Mouse (Mus musculus): ENCODE data around the gene Morc4.

The Morc4 gene

DNA sequence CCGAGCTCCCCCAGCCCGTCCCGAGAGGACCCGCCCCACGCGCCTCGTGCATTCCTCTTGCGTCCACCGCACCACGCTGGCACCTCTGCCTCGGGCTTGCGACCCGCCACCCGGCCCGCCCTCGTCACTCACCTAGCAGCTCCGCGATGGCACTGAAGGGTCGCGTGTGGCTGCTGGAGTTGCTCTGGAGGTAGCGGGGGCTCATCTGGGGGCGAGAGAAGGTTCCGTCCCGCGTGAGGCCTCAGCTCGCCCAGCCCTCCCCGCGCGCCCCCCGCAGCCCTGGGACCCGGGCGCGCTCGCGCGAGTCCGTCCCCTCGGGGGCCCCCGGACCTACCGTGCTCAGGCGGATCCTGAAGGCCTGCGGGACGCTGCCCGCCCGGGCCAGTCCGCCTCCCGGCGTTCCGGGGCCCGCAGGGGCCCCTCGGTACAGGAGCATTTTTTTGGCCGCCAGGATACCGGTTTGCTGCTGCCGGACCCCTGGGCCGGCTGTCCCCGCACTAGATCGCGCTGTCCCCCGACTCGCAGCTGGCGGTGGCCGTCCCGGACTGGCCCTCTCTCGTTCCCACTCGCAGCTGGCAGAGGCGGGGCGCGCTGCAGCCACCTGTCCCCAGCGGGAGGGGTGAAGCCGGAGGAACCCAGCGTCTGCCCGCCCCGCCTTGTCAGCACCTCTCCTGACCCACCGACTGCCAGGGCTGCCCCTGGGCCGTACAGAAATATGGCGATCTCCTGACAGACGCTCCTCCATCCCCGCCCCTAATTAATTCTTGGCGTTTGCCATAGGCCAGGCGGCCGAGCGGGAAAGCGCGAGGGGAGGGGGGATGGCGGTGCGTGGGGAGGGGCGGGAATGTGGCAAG lies at the start of gene Morc4:
Gene Morc4, minus strand, starts transcription at position 740 of the 854 bp plus-strand sequence.
- peak; percentile 84 for DNase-seq (ENCODE audit: extremely low read depth, insufficient read length, low spot score)

DNA sequence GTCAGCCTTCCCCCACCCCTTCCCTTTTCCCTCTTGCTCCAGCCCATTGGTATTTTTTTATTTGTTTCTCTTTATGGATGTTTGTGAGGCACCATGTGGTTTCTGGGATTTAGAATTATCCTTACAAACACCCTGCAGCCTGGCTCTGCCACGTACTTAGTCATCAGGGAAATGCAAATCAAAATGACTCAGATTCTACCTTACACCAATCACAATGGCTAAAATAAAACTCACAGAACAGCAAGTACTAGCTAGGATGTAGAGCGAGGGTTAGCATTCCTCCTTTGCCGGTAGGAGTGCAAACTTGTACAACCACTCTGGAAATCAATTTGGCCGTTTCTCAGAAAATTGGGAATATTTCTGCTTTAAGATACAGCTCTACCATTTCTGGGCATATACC lies 49.1 kb upstream of the Morc4 start:
- peak; percentile 24 for DNase-seq (ENCODE audit: extremely low read depth, insufficient read length, low spot score)

DNA sequence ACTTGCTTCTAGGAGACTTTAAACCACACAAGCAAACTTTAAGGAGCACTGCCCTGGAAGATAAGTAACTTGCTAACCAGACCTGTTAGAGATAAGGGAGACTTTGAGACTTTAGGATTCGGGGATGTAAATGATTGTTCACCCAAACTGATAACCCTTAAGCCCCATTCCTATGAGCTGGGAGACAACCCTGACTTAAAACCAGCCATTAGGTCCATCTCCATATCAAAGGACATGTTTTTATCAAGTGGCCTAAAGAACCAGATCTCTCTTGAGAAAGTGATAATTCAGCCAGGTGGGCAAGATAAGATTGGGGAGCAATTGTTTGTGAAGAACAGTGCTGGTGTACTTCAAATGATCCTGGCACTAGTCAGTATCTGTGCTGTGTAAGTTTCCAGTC lies 19.9 kb upstream of the Morc4 start:
- DNase-seq (ENCODE audit: extremely low read depth, insufficient read length, low spot score), result no peak

DNA sequence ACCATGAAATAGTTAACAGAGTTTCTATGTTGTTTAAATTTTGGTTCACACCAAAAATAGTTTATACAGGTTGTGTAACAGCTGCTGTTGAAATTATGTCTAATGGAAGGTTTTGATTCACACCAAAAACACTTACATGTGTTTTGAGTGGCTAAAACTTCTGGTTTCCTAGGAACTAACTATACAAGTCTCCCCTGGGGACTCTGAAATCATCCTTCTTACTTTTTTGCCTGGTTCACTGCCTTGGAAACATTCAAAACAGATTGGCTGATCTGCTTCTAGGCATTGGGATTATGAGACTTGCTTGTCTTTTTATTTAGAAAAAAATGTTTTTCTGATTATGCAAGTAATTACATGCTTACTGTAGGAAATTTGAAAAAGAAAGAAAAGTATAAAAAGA lies 11.7 kb upstream of the Morc4 start:
- DNase-seq (ENCODE audit: extremely low read depth, insufficient read length, low spot score), result no peak

DNA sequence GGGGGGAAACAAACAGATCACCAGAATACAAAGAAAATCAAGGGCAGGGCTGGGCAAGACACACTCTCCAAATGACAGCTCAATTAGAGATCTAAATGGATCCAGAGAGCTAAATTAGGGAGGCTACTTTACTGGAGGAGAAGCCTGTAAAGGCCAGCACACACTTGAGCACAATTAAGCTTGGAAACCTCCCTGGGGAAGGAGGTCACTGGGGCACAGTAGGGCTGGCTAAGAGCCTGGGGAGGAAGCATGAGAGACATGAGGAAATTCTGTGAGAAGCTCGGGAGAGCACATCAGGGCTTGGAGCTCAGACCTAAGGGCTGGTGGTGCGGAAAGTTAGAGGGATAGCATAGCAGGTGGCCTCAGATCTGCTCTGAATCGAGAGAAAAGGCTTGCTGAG lies 6.5 kb upstream of the Morc4 start:
- DNase-seq (ENCODE audit: extremely low read depth, insufficient read length, low spot score), result no peak

DNA sequence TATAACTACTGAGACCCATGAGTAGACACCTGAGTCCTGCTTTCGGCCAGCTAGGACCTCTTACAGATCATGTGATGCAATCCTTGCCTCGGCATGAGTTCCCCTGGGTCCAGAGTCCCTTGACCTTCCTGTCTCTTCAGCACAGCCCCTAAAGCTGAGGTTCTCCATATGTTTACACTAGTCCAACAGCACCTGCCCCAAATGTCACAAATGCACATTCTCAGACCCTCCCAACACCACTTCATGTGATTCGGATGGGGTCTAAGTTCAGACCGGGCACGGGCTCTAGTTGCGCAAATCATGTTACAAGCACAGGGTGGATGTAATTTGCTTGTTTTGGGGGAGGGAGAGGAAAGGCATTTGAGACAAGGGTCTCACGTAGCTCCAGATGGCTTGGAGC lies 5.6 kb upstream of the Morc4 start:
- DNase-seq (ENCODE audit: extremely low read depth, insufficient read length, low spot score), result no peak

DNA sequence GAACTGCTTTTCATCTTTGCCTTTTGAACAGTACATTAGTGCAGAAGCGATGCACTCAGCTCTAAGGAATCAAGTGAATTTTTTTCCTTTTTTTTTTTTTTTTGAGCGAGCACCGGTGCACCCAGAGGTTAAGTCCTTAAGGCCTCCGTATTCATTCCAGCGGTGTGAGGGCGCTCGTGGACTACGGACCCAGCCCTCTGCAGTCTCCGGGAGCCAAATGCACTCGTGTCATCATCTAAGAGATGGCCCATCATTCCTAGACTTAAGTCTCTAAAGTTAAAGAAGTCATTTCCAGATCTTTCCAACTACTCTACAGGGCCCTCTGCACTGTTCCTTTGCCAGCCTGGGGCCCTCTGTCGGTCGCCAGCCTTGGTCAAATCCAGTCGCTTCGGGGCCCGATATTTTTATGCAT lies 1.2 kb downstream of the Morc4 start:
- DNase-seq (ENCODE audit: extremely low read depth, insufficient read length, low spot score), result peak; percentile 70

DNA sequence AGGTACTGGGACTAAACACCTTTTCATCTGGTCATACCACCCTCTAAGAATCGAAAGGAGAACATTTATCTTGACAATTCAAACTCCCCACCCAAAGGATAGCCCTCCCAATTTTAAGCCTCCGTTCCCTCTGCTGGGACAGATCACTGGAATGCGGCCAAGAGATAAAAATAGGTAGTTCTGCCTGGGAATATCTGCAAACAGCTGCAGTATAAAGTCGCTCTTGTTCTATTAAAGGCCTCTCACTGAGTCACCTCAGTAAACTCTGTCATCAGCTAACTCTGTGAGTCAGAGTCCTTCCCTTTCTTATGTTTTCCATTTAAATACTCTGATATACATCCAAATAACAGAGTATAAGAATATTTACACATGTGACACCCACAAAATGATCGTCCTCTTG lies 12.1 kb downstream of the Morc4 start:
- no peak for DNase-seq (ENCODE audit: extremely low read depth, insufficient read length, low spot score)

DNA sequence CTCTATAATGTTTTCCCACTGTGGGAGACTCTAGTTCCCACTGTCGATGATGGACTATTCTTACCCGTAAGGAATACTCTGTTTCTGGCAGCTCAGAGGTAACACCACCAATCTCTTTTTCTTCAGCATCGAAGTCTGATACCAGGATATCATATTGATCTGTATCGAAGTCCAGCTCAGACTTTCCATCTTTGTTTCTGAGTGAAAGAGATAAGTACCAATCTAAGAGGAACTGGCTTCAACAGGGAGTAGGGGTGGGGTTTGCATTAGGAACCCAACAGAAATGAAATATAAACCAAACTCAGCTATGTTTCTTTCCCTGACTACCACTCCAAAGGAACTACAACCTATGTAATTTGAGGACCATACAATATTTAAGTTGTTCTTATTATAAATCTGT lies 16.7 kb downstream of the Morc4 start:
- no peak for DNase-seq (ENCODE audit: extremely low read depth, insufficient read length, low spot score)

DNA sequence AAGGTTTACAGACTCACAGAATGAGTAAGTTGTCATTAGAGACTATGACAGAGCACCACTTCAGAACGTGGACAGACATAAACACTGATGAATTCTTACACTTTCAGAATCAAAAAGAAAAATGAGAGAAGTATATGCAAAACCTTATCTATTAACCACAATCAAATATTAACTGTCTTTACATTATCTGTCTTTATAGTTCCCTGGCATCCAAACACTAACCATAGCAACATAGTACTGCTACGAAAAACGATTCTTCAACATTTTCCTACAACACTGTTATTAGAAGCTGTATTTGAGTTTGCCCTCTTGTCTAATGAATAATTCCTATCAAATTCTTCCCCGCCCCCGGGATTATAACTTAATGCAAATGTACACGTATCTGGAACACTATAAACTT lies 30.4 kb downstream of the Morc4 start:
- no peak for DNase-seq (ENCODE audit: extremely low read depth, insufficient read length, low spot score)

DNA sequence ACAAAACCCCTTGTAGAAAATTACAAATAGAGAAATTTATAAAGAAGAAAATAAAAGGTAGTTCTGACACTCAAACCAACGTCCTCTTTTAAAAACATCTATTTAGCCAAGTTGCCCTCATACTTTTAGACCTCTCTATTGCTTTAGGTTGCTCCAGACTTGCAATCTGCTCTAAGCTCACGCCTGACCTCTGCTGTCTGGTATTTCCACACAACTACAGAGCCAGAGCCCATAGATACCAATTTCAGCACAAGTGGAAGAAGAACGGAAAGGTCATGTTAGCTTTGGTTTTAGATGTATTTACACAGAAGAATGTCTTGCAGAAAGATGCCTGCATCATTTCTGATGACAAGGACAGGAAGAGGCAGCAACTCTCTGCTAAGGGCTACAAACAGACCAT lies 32.4 kb downstream of the Morc4 start:
- no peak for DNase-seq (ENCODE audit: extremely low read depth, insufficient read length, low spot score)

DNA sequence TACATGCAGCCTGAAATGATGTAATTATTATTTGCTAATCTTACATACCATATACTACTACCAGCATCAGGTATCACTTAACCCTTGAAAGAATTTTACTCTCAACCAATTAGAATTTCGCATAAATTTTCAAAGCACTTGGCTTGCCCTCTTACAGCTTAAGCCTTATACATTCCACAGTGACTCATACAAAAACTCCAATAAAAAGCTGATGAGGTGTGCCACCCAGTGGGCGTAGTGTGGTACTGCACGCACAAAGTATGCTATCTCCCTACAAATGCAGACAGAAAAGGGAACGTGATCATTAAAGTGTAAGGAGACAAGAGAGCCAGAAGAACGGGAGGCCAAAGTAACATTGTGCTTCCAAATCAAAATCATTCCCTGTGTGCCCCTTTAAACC lies 39.0 kb downstream of the Morc4 start:
- peak; percentile 36 for DNase-seq (ENCODE audit: extremely low read depth, insufficient read length, low spot score)

DNA sequence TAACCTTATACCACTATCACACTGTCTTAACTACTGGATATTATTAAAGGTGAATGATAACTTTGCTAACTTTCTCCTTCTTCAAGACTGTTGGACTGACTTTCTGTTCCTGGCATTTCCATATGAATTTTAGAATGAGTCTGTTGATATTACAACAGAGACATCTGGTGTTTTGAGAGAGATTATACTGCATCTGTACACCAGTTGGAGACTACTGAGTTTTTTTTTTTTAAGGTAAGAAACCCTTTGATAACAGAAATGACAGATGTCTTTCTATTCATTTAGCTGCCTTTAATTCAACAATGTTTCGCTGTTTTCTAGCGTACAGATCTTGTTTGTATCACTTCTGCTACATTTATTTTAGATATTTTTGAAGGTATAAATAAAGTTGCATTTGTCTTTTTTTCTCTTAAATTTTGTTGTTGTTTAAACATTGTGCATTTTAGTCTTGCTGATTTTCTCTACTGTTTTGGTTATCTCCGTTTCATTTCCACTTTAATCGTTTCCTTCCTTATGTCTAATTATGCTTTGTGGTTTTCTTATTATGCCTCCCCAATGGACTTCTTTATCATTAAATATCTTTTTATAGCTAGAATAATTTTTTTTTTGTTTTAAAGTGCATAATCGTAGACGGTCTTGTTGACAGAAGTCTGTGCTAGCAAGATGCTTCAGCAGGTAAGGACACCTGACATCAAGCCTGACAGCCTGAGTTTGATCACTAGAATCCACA lies 42.9 kb downstream of the Morc4 start:
- DNase-seq (ENCODE audit: extremely low read depth, insufficient read length, low spot score), result no peak

DNA sequence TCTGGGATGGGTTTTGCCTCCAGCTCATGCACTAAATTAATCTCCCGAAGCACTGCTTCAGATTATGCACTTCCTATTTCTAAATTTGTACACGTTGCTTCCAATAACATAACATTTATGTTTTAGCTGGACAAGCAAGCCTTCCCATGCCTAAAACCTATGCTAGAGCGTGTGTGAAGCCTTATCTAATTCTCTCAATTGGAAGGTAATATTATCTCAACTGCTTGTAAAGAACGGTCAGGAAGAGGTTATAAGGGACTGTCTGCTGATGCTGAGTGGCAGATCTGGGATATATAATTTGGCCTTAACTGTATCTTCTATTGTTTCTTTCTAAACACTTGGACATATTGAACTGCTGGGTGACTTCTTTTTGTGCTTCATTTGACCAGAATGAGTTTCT lies 44.6 kb downstream of the Morc4 start:
- no peak for DNase-seq (ENCODE audit: extremely low read depth, insufficient read length, low spot score)

DNA sequence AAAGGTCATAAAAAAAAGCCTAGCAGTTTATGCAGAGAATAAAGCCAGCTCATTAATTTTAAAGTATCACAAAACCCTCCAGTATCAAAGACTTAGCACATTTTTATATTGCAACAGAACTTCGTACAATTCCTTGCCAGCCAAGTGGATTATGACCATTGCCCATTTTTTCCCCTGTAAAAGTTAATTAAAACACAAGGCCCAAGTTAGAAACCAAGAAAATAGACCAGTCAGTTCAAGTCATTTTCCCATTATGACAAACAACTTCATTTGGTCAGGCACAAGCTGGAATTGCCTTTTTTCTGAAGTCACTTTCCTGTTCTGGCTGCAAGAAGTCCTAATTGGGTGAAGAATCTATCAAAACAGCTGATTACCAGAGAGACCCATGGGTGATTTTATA lies 46.1 kb downstream of the Morc4 start:
- DNase-seq (ENCODE audit: extremely low read depth, insufficient read length, low spot score), result no peak

DNA sequence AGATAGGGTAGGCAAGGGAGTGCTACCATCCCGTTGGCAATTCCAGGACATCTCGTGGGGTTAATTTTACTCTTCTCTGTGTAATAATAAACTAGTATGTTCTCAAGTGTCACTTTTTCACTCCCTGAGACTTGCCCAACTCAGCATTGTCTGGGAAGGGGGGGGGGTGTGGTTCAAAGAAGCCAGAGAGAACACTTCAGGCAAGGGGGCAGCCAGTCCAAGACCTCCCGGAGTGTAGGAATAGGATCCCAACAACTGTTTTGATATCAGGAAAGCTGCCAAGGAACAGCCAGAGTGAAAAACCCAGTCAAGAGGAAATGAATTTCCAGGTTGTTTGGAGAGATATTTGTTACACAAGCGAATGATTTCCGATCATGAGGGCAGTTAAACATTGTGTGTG lies 56.3 kb downstream of the Morc4 start:
- no peak for DNase-seq (ENCODE audit: extremely low read depth, insufficient read length, low spot score)

DNA sequence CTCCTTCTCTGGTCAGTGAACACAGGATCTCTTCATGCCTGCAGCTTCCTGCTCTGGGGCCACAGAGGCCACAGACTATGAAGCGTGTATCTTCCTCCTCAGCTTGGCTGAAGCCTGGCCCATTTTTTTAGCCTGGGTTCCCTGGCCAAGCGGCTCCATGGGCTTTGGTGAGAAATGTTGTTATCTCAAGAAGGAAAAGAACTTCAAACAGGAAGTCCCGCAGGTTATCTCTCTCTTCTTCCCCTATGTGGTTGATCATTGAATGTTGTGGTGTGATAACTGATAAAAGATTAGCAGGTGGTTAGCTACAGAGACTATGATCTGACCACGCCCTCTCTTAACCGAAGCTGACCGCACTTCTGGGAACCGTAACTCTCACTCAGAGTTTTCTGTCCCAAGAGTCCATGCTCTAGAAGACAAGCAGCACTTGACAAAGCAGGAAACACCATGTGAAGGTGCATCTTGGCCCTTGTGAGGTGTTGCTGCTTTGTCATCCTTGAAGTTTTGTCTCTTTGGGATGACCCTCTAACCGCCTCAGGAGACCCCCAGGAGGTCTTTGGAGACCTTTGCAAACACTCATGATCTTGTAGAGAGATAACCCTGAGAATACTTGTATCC lies 57.4 kb downstream of the Morc4 start:
- DNase-seq (ENCODE audit: extremely low read depth, insufficient read length, low spot score), result no peak

DNA sequence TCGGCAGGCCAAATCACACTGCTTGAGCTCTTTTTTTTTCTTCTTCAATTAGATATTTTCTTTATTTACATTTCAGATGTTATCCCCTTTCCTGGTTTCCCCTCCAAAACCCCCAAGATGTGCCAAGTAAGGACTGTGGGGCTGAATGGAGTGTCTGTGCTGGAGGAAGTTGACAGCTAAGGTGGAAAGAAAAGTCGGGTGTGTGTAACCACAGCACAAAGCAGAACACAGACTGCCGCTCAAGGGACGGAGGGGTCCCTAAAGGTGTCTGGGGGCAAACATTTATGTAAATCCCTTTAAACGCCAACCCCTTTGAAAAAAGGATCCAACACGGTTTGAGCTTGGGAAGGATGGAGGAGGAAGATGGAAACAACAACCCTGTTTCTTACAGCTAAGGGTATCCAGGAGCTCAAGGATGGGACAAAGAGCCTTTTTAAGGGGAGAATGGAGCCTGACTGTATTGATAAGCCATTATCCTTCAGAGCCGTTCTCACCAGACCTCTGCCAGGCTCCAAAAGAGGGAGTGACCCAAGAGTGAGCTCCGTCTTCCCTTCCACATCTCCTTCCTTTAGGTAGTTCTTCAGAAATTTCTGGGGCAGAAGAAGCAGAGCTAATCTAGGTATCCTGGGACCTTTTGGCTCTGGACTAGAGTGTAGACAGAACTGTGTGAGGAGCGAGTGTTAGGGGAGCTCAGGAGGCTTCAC lies 58.0 kb downstream of the Morc4 start:
- no peak for DNase-seq (ENCODE audit: extremely low read depth, insufficient read length, low spot score)

DNA sequence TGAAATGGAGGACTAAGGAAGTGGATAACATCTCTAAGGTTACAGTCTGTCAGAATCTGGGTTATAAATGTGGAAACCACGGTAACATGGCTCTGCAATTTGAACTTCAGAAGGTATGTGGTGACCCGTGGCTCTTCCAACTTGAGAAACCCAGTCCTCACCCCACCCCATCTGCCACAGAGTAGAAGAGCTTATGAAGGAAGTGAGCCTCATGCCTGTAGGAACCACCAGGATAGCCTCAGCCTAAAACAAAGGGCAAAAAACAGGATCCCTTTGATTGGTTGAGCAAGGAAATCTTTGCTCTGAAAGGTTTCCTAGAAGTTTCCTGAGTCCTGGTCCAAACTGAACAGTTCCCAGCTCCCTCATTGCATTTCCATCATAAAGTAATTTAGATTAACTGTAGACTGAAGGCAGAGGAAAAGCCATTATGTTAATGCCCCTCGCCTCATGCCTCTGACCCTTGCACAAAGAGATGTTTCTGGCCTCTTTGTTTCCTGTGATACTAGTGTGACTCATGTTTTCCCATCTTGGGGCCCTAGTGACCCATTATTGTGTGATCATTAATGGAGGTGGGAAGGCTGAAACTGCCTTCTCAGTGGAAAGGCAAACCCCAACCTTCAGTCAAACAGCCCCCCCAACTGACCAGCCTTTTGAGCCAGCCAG lies 58.7 kb downstream of the Morc4 start:
- DNase-seq (ENCODE audit: extremely low read depth, insufficient read length, low spot score), result no peak

DNA sequence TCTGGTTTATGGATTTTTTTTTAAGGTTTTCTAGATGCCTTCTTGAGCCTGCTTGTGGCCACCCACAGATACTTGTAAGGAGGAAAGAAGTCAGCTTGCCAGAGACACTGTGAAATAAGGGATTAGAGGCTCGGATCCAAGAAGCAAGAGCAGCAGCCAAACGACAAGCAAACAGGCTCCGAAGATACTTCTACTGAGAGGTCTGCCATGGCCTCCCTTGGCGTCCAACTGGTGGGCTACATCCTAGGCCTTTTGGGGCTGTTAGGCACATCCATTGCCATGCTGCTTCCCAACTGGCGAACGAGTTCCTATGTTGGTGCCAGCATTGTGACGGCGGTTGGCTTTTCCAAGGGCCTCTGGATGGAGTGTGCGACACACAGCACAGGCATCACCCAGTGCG lies 63.0 kb downstream of the Morc4 start:
- DNase-seq (ENCODE audit: extremely low read depth, insufficient read length, low spot score), result no peak

DNA sequence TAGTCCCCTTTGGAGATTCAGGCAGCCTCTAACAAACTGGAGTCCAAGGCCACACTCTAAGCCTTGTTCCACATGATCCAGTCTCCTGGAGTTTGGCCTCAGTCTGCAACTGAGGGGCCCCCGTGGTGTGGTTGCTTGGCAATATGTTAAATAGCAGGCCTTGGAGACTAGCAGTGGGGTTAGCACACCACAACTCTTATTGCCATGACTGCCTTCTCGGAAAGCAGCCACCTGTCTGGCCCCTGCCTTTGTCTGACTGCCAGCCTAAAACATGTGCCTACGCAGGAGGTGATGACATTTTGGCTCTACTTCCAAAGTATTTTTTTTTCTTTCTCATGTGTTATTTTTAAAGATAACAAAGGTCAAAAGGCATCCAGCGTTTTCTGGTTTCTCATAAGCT lies 63.4 kb downstream of the Morc4 start:
- DNase-seq (ENCODE audit: extremely low read depth, insufficient read length, low spot score), result no peak
